In genomic region chr4:133563123-133563571, GRCm38 (mm10) we compare ENCODE assay signal across 12 mouse cellular contexts. TPM values are rescaled to one million over a fixed set of nuclear protein-coding genes. Genes with fewer than 3 reads are reported as not detected.
DNase-seq lines count a peak whose midpoint lies in the region.
"Had no signal": no experiment of that assay in that cellular context is flagged by ENCODE, and none has a peak within 500 bp of the region (broad histone marks: within the 10 kb centered on the region; RNA-seq: fewer than 3 reads in every experiment).

No protein-coding gene starts in this region.

- DNase-seq in left cerebral cortex, postnatal 4 days, result peak; percentile 87
- no peak for DNase-seq in left cerebral cortex, postnatal 36 days (ENCODE audit: low spot score in 2 of 2)
- DNase-seq in adrenal gland, adult 2 months, result peak; percentile 93
- peak; percentile 87 to 89 for DNase-seq in cerebellum, postnatal 14 days
- DNase-seq in kidney, postnatal 14 days, result peak; percentile 76
- DNase-seq in left cerebral cortex, adult 11 months (ENCODE audit: low spot score), result no peak
- no peak for DNase-seq in c-Kit-positive CD71-positive TER-119-positive erythroid progenitor cells, embryonic 14.5 days (ENCODE audit: low spot score)
- no peak for DNase-seq in lung, postnatal 10 days

- intact Hi-C loops in left cerebral cortex, postnatal 4 days (cut with DNase I), result no loop called here
- intact Hi-C loops in left cerebral cortex, postnatal 36 days (cut with DNase I), result no loop called here

RNA-seq across cellular contexts. Expression of gene Nr0b2, which starts 10.0 kb away (rescaled TPM):
- not detected for total RNA-seq in left cerebral cortex, postnatal 4 days (2021)
- total RNA-seq in left cerebral cortex, postnatal 36 days (2021), result not detected
- 10 to 100 TPM; 39.9 to 65.5 TPM for total RNA-seq in adrenal gland, adult 2 months (2021)
- polyA plus RNA-seq in adrenal gland, adult 2 months (2012; rRNA removed), result 251 and 295 TPM in 2 replicates
- polyA plus RNA-seq: embryonic facial prominence, embryonic 12.5 days; hindbrain, embryonic 15.5 days; neural tube, embryonic 14.5 days; urinary bladder, adult 2 months had no signal

RNA-seq across cellular contexts. Expression of gene Gpatch3, which starts 11.4 kb away (rescaled TPM):
- total RNA-seq in left cerebral cortex, postnatal 4 days (2021), result 10 to 100 TPM in 1 of 2 experiments, 1 to 10 TPM in 1; 6.2 to 10.0 TPM
- 10 to 100 TPM in 1 of 2 experiments, 1 to 10 TPM in 1; 9.2 to 10.3 TPM for total RNA-seq in left cerebral cortex, postnatal 36 days (2021)
- 1 to 10 TPM; 6.0 to 7.5 TPM for total RNA-seq in adrenal gland, adult 2 months (2021)
- polyA plus RNA-seq in adrenal gland, adult 2 months (2012; rRNA removed), result 8.5 and 13.1 TPM in 2 replicates

RNA-seq across cellular contexts. Expression of gene Nudc, which starts 17.4 kb away (rescaled TPM):
- 100 to 1,000 TPM; 119 to 121 TPM for total RNA-seq in left cerebral cortex, postnatal 4 days (2021)
- total RNA-seq in left cerebral cortex, postnatal 36 days (2021), result 100 to 1,000 TPM; 139 to 143 TPM
- total RNA-seq in adrenal gland, adult 2 months (2021), result 100 to 1,000 TPM; 157 to 176 TPM
- 49.9 and 57.3 TPM in 2 replicates for polyA plus RNA-seq in adrenal gland, adult 2 months (2012; rRNA removed)

RNA-seq across cellular contexts. Expression of gene Gpn2, which starts 21.0 kb away (rescaled TPM):
- total RNA-seq in left cerebral cortex, postnatal 4 days (2021), result 10 to 100 TPM; 11.2 to 14.6 TPM
- total RNA-seq in left cerebral cortex, postnatal 36 days (2021), result 10 to 100 TPM in 1 of 2 experiments, 1 to 10 TPM in 1; 9.5 to 10.7 TPM
- 10 to 100 TPM; 16.5 to 18.5 TPM for total RNA-seq in adrenal gland, adult 2 months (2021)
- polyA plus RNA-seq in adrenal gland, adult 2 months (2012; rRNA removed), result 63.3 and 82.5 TPM in 2 replicates

RNA-seq across cellular contexts. Expression of gene Sfn, which starts 38.8 kb away (rescaled TPM):
- 1 to 10 TPM; 1.9 to 2.2 TPM for total RNA-seq in left cerebral cortex, postnatal 4 days (2021)
- 1 to 10 TPM; 1.9 to 2.5 TPM for total RNA-seq in left cerebral cortex, postnatal 36 days (2021)
- 1 to 10 TPM; 1.4 to 1.8 TPM for total RNA-seq in adrenal gland, adult 2 months (2021)
- 2.1 and 3.0 TPM in 2 replicates for polyA plus RNA-seq in adrenal gland, adult 2 months (2012; rRNA removed)

Comparison
In these comparisons a context has a peak if more than half of its experiments do, and no peak if none do; other contexts are left out.
1. DNase-seq: peak in left cerebral cortex, postnatal 4 days (single experiment), adrenal gland, adult 2 months (single experiment), cerebellum, postnatal 14 days (2 of 2) and kidney, postnatal 14 days (single experiment); none in left cerebral cortex, postnatal 36 days (0 of 2), left cerebral cortex, adult 11 months (single experiment), c-Kit-positive CD71-positive TER-119-positive erythroid progenitor cells, embryonic 14.5 days (single experiment) and lung, postnatal 10 days (single experiment).
2. RNA of gene Nr0b2, which starts 10.0 kb away (total RNA-seq): 39.9 to 65.5 TPM in adrenal gland, adult 2 months; not detected in left cerebral cortex, postnatal 4 days and not detected in left cerebral cortex, postnatal 36 days; every median in the first group is over 10 times any median in the second.